Mouse (Mus musculus): ENCODE measurements around the gene Sephs2.

Sephs2 gene

GRCm38 (mm10) chr7:127232622-127233367 lies 41.1 kb downstream of the Sephs2 start, which contains the start of the genes Zfp553 and Sept1:
TSS of gene Zfp553 (plus strand) at chr7:127233061.
TSS of gene Sept1 (minus strand) at chr7:127233130.
- DNase-seq (ENCODE audit: low spot score) = peak; percentile 82

GRCm38 (mm10) chr7:127231826-127232621 lies 41.8 kb downstream of the Sephs2 start:
- DNase-seq (ENCODE audit: low spot score) = no peak

- no peak for DNase-seq (ENCODE audit: low spot score)
Measured at GRCm38 (mm10) chr7:127231376-127231775, 42.5 kb downstream of the Sephs2 start.

- peak; percentile 54 for DNase-seq (ENCODE audit: low spot score)
Measured at GRCm38 (mm10) chr7:127228615-127229303, 45.1 kb downstream of the Sephs2 start.

- no peak for DNase-seq (ENCODE audit: low spot score)
Measured at GRCm38 (mm10) chr7:127225147-127225995, 48.5 kb downstream of the Sephs2 start.

- DNase-seq (ENCODE audit: low spot score) = no peak
Measured at GRCm38 (mm10) chr7:127224616-127225015, 49.2 kb downstream of the Sephs2 start.

- no peak for DNase-seq (ENCODE audit: low spot score)
Measured at GRCm38 (mm10) chr7:127223515-127224478, 50.1 kb downstream of the Sephs2 start.

GRCm38 (mm10) chr7:127223106-127223505 lies 50.7 kb downstream of the Sephs2 start:
- no peak for DNase-seq (ENCODE audit: low spot score)

Data from testis, postnatal 14 days (tissue).